Mouse (Mus musculus) fibroblast of lung, adult 2 months (primary cell): ENCODE measurements at regions not wholly inside any gene's neighbourhood (a gene's known extent, or its start where the extent isn't known, plus 50 kb on each side); places are given as distances from the start of the nearest gene placed in this dataset.

Experiments
- DNase-seq: peaks from one replicate; pipeline ENCODE4 v3.0.0-alpha.2; 2011; ENCODE audit warnings: low read depth

GRCm38 (mm10) chr3:132017485-132018261 lies 67.4 kb upstream of the Dkk2 start:
- DNase-seq, result no peak

- no peak for DNase-seq
Observed at GRCm38 (mm10) chr3:132018505-132018904, 66.6 kb upstream of the Dkk2 start.

- DNase-seq, result no peak
Observed at GRCm38 (mm10) chr3:132022032-132022431, 63.1 kb upstream of the Dkk2 start.

- no peak for DNase-seq
Observed at GRCm38 (mm10) chr3:132023342-132023741, 61.8 kb upstream of the Dkk2 start.

GRCm38 (mm10) chr3:132029112-132029511 lies 56.0 kb upstream of the Dkk2 start:
- DNase-seq, result no peak

- DNase-seq, result no peak
Observed at GRCm38 (mm10) chr3:132033078-132033713, 51.9 kb upstream of the Dkk2 start.

- no peak for DNase-seq
Observed at GRCm38 (mm10) chr3:132035176-132035575, 49.9 kb upstream of the Dkk2 start.
